Mouse (Mus musculus): Measurements from ENCODE around the gene Pdik1l.

DNA sequence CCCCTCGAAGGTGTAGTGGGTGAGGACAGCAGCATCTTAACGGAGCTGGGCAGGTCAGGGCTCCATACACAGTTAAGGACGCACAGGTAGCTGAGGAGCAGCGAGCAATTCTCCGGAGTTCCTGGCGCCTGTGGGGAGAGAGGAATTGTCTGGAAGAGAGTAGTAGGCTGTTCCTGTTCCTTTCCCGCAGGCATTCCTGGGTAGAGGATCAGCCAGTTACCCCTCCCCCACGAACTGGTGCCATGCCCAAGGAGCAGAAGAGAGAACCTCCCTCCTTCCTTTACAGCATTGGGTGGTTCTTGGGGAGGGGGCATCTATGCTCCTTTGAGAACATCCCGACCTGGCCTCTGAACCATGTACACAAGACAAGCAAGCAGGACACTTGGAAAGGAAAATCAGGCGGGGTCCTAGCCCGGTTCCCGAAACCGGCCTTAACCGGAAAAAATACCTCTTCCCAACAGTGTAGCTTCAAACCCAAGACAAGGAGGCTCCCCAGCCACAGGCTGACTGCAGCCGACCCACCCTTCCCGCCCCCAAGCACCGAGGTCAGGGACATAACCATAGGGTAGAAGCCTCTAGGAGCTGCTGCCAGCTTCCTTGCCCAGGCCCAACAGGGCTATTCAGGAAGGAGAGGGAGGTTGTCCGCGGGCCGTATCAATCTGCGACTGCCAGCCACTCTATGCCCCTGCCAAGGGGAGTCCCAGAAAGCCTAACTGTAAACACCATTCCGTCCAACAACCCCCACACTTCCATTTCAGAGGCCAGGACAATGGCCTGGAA, 35.4 kb downstream of the Pdik1l start:
- TF ChIP-seq CTCF (IDR thresholded peaks at IDR 0.05; ENCODE audit: borderline replicate concordance, insufficient read depth, low read depth, low read length) = no peak
- no peak for TF ChIP-seq POLR2A (IDR thresholded peaks at IDR 0.05; ENCODE audit: borderline replicate concordance, insufficient read depth, low read length)
